Mouse (Mus musculus) C2C12 (cell line): ENCODE measurements around the gene Chd3.

ENCODE experiments used
- CEBPB ChIP-seq: IDR thresholded peaks from one replicate; pipeline ENCODE4 v1.6.1; 2011; ENCODE audit warnings: low read depth, mild to moderate bottlenecking, control low read depth, moderate library complexity
- CTCF ChIP-seq: IDR thresholded peaks from one replicate; pipeline ENCODE4 v1.5.1; 2011; ENCODE audit not compliant: control insufficient read depth, insufficient read depth, insufficient read length
- MAX ChIP-seq: IDR thresholded peaks from one replicate; pipeline ENCODE4 v1.6.1; 2011; ENCODE audit warnings: mild to moderate bottlenecking, control low read depth
- MYOD1 ChIP-seq: IDR thresholded peaks from one replicate; pipeline ENCODE4 v1.6.1; 2011; ENCODE audit warnings: low read depth; ENCODE audit not compliant: control insufficient read depth, insufficient read length
- MYOG ChIP-seq: IDR thresholded peaks from one replicate; pipeline ENCODE4 v1.6.1; 2011; ENCODE audit not compliant: control insufficient read depth, insufficient read length; ENCODE audit errors: extremely low read depth
- USF1 ChIP-seq: IDR thresholded peaks from one replicate; pipeline ENCODE4 v1.6.1; 2011; ENCODE audit warnings: low read depth, mild to moderate bottlenecking, control low read depth, moderate library complexity

DNA sequence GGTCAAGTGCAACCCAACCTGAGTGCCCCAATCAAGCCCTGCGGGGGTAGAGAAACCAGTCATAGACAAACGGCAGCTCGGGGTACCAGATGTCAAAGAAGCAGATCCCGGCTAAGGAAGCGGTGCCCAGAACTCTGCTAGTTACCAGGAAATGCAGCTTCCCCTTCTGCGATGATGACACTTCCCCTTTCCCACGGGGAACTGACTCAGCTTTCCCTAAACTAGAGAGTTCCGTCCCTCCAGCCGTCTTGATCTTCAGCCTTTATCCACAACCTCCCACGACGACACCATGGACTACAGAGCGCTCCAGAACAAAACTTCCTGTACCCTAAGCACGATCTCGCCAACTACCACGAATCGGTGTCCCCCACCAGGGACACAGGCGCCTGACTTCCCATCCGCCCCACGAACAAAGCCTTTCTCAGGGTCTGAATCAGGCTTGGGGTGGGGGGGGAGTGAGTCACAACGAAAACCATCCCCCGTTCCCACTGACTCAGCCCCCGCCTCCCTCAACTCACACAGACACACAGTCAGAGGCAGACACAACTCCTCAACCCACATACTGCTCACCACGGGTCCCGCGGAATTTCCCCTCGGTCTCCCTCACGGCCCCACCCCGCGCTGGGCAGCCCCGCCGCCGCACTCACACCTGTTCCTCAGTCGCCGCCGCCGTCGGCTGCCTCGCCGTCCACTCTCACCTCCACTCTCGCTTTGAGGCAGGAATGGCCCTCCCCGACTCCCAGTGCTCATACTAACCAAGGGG, 41.3 kb upstream of the Chd3 start:
- no peak for TF ChIP-seq CTCF
- no peak for TF ChIP-seq MYOG
- peak; percentile 24 for TF ChIP-seq CEBPB
- TF ChIP-seq USF1 = no peak
- peak; percentile 38 for TF ChIP-seq MYOD1
- TF ChIP-seq MAX = no peak
